Mouse (Mus musculus): ENCODE data around the gene Pelp1. TPM values are rescaled to one million over a fixed set of nuclear protein-coding genes. Genes with fewer than 3 reads are reported as not detected.

The Pelp1 gene
- total RNA-seq (2022) = 10 to 100 TPM; 19.6 to 23.3 (median 20.6) TPM

GRCm38 (mm10) chr11:70409594-70410296 lies at the start of gene Pelp1:
Gene Pelp1, minus strand, starts transcription at chr11:70410031.
- peak; percentile 61 to 72 for DNase-seq (ENCODE audit: low spot score in 2 of 2)

DNA sequence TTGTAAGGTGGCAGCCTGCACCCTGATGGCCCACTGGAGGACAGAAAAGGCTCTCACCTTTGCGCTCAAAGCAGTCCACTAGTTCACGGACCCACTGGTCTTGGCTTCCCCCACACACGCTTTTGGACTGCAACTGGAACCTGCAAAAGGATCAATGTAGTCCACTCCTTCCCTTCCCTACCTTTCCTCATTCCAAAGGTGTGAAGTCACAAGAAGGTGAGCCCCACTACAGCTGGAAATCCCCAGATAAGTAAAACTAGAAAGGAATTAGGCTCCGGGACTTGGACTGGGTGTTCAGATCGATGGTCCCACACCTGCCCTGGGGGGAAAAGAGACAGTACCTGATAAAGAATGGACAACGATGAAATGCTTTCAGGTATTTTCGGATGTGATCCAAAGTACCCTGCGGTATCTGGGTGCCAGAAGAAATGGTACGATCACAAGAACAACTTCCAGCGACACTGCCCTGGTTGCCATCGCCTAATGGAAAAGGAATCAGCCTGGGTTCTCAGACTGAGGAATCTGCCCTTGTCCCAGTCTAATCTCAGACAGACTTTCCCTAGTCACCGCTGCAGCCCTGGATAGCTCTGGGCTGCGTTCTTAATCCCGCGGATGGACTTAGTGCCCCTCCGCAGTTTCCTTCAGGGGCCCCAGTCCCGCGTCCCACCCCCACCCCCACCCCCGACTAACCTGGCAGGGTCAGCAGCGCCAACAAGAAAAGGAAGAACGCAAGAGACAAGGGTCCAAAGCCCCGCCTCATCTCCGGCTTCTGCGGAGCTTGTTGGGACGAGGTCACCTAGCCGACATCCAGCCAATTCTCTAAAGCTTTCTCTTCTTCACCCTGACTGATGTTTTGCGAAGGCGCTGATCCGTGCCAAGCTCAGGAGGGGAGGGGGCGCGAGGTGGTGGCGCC lies 49.1 kb upstream of the Pelp1 start, which contains the start of gene Zmynd15:
Gene Zmynd15, plus strand, starts transcription at position 746 of the 913 bp plus-strand sequence.
- no peak for DNase-seq (ENCODE audit: low spot score in 2 of 2)

- DNase-seq (ENCODE audit: low spot score in 2 of 2) = no peak
Measured at GRCm38 (mm10) chr11:70453261-70454044, 43.6 kb upstream of the Pelp1 start.

DNA sequence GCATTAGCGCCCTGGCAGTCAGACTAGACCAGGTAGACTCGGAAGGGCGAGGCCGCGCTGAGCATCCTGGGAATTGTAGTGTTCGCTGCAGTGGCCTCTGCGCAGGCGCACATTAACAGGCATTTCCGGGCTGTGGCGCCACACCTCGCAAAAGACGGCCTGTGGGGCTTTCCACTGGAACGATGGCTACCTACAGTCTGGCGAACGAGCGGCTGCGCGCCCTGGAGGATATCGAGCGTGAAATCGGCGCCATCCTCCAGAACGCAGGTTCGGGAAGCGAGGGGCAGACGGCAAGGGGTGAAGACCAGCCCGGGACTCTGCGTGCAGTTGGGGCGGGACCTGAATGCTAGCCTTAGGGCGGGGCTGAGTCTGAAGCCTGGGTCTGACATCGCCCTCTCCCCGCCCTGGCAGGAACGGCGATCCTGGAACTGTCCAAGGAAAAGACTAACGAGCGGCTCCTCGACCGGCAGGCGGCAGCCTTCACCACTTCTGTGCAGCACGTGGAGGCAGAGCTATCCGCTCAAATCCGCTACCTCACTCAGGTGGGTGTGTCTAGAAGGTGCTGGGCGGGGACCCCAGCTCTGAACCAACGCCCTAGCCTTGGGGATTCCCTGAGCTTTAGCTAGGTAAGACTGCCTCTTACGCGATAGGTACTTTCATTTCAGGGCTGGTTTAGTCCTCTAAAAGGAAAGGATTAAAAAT lies 42.1 kb upstream of the Pelp1 start, which contains the start of gene Med11:
Gene Med11, plus strand, starts transcription at position 123 of the 702 bp plus-strand sequence.
- peak; percentile 94 to 97 for DNase-seq (ENCODE audit: low spot score in 2 of 2)

- DNase-seq (ENCODE audit: low spot score in 2 of 2) = no peak
Measured at GRCm38 (mm10) chr11:70450926-70451325, 41.1 kb upstream of the Pelp1 start.

GRCm38 (mm10) chr11:70447373-70447772 lies 37.5 kb upstream of the Pelp1 start:
- DNase-seq (ENCODE audit: low spot score in 2 of 2) = no peak

DNA sequence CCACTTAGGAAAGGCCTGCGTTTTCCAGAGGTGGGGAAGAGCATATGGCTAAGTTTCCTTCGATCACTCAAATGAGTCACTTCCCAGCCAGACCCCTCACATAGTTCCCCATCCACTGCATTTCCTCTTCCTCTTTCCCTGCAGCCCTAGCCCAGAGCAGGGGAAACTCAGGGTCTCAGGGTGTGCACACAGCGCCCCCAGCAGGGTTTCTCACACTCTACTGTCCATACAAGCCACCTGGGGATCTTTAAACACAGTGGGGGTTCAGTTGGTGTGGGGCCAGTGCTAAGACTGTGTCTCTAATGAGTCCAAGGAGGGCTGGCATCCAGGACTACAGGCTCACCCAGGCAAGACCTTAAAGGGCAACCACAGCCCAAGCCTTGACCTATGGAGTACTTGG lies 36.9 kb upstream of the Pelp1 start:
- DNase-seq (ENCODE audit: low spot score in 2 of 2) = no peak

DNA sequence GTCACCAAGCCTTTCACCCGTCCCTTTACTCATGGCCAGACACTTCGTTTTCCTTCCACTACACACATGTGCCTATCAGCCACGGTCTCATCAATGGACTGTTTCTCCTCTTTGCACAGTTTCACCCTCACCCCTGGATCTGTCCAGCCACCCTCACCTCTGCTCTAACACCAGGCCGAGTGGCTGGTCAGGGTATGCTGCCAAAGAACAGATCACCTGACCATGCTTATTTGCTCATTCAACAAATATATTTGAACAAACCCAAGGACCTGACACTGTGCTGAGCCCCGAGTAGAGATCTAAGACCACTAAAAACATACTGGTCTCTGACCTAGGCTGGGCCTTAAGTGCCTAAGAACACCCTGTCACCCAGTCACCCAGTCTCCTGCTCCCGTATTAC lies 34.8 kb upstream of the Pelp1 start:
- DNase-seq (ENCODE audit: low spot score in 2 of 2) = no peak

DNA sequence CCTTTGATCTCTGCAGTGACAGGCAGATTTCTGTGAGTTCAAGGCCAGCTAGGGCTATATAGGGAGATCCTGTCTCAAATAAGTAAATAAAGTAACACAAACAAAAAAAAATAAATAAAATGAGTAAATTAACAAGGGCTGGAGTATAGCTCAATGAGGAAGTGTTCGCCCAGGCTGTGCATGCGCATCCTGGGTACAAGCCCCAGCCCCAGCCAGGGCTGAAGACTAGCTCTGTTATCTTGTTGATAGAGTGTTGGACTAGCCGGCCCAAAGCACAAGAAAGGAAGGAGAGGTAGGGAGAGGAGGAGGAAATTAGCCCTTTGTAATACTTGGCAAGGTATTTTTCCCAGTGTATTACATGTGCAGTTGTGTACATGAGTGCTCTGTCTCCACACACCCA lies 34.1 kb upstream of the Pelp1 start:
- no peak for DNase-seq (ENCODE audit: low spot score in 2 of 2)

- DNase-seq (ENCODE audit: low spot score in 2 of 2) = no peak
Measured at GRCm38 (mm10) chr11:70441882-70442281, 32.1 kb upstream of the Pelp1 start.

GRCm38 (mm10) chr11:70440637-70441036 lies 30.8 kb upstream of the Pelp1 start:
- DNase-seq (ENCODE audit: low spot score in 2 of 2) = no peak

DNA sequence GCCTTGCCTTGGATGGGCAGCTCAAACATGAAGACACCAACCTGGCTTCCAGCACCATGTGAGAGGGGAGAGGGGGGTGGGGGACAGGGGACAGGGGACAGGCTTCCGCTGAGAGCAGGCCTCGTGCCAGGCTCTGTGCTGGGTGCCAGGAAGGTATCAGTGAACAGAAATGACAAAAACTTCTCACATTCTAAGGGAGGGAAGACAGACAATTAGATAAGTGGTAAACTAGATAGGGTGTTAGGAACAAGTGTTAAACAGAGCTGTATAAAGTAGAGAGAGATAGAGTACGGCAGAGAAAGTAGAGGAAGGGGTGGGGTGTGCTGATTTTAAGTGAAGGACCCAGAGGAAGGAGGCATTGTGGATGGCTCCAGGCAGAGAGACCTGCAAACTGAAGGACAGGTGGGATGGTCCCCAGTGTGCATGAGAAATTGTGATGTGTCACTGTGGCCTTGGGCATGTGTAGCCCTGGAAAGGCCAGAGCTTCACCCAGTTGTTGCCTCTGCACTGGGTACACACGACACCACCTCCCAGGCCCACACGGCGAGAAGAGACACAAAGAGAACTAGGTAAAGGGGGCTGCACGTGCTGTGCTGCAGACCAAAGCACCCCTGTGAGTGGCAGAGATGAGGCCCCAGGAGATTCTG lies 29.0 kb upstream of the Pelp1 start:
- no peak for DNase-seq (ENCODE audit: low spot score in 2 of 2)

DNA sequence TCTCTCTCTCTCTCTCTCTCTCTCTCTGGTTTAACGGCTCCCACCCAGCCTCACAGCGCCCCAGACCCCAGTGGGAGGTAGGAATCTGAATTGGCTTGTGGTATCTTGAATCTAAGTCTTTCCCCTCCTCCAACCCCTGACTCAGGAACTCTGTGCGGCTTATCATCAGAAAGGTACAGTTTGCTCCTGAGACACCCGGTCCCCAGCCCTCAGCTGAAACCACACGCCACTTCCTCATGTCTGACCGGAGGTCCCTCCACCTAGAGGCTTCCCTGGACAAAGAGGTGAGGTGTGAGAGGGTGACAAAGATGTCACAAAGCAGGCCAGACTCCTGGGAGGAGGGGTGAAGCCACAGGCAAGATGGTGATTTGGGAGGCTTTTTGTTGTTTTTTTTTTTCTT lies 27.6 kb upstream of the Pelp1 start:
- no peak for DNase-seq (ENCODE audit: low spot score in 2 of 2)

DNA sequence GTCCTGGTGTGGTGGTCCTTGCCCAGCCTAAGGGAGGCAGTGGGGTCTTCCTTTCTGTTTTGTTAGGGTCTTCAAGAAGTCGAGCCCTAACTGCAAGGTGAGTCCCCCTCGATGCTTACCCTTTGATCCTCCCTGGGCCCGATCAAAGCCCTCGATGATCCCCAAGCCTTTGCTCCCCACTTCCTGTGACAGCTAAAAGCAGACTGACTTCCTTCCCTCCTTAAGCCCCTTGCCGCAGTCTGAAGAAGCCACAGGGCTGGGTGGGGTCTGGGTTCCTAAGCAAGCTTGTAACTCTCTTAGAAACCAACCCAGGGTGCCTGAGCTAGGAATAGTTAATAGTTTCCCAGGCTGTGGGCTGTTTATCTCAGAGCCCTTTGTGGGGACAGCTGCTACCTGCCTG lies 25.6 kb upstream of the Pelp1 start:
- no peak for DNase-seq (ENCODE audit: low spot score in 2 of 2)

DNA sequence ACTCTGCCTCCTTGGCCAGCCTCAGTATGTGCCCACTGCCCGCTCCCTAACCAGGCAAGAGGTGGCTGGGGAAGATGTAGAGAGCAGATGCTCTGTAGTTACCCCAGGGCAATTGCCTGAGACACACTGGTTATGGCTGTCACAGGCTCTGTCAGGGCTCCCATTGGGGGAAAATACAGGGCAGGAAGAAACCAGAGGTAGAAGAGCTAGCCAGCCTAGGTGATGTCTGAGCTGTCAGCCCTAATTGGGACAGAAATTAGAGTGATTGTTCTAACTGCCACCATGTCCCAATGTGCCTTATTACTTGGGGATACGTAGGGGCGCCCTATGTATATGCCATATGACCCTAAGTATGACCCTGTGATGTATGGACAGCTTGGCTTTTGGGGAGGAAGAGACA lies 24.1 kb upstream of the Pelp1 start:
- DNase-seq (ENCODE audit: low spot score in 2 of 2) = no peak

GRCm38 (mm10) chr11:70433569-70433943 lies 23.7 kb upstream of the Pelp1 start:
- DNase-seq (ENCODE audit: low spot score in 2 of 2) = no peak

DNA sequence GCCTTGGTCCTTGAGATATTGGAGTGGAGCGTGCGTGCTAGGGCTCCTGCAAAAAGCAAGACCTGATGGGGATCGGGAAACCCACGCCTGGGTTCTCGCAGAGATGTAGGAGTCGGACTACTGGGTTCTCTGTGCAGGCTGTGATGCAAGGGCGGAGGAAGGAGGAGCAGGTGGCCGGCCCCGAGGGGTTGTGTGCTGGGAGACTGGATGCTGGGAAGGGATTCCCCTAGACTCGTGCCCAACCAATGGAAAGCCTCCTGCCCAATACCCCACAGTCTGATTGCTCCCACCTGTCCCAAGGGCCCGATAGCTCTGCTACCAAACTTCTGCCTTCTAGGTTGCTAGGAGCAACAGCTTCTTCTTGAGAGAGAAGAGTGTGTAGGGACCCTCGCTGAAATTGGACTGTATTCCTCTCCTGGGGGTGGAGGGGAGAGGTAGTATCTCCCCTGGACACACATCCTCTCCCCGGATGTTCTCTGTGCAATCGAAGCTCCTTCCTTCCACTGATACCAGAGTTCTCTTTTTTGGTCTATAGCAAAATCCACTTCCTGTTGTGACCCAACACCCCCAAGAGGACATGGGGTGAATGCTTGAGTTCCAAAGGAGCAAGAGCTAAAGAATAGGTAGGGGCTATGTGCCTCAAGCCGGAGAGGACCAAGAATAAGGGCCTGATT lies 23.2 kb upstream of the Pelp1 start:
- DNase-seq (ENCODE audit: low spot score in 2 of 2) = no peak

GRCm38 (mm10) chr11:70432048-70432894 lies 22.4 kb upstream of the Pelp1 start, which contains the start of gene Arrb2:
Gene Arrb2, plus strand, starts transcription at chr11:70432635.
- peak; percentile 90 to 96 for DNase-seq (ENCODE audit: low spot score in 2 of 2)

DNA sequence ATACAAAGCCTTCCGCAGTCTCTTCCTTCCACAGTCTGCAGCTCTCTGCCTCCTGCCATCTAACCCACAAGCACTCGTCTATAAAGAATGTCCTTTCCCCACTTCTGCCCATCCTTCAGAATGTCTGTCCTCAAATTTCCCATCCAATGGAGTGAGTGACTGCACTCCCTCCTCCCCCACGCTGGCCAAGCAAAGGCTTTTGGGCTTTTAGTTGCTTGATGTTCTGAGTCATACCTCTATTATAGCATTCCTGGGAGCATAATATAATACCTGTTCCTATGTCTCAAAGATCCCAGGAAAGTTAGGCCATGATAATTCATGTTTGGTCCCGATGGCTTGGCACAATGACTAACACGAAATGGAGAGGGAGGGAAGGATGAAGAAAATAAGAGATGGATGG lies 21.7 kb upstream of the Pelp1 start:
- DNase-seq (ENCODE audit: low spot score in 2 of 2) = no peak

Measured in gastrocnemius, adult 8-10 months (tissue).